Mouse (Mus musculus): ENCODE results near the gene Gm45062.
A peak's percentile ranks its signal among the peaks of the same experiment; 100 is the strongest.

Gene Gm45062

GRCm38 (mm10) chr6:8259004-8259666 lies at the start of gene Gm45062, which contains the start of the genes Rpa3 and Umad1:
Gene Gm45062, plus strand, starts transcription at chr6:8259450.
Gene Rpa3, minus strand, starts transcription at chr6:8259173.
Gene Umad1, plus strand, starts transcription at chr6:8259288.
- peak; percentile 98 for DNase-seq (ENCODE audit: low read depth)

- no peak for DNase-seq (ENCODE audit: low read depth)
Observed at GRCm38 (mm10) chr6:8209866-8210186, 49.4 kb upstream of the Gm45062 start.

GRCm38 (mm10) chr6:8210661-8211060 lies 48.6 kb upstream of the Gm45062 start:
- DNase-seq (ENCODE audit: low read depth): peak; percentile 28

- no peak for DNase-seq (ENCODE audit: low read depth)
Observed at GRCm38 (mm10) chr6:8227035-8227434, 32.2 kb upstream of the Gm45062 start.

- no peak for DNase-seq (ENCODE audit: low read depth)
Observed at GRCm38 (mm10) chr6:8228596-8228995, 30.7 kb upstream of the Gm45062 start.

- DNase-seq (ENCODE audit: low read depth): peak; percentile 55
Observed at GRCm38 (mm10) chr6:8258316-8258715, 934 bp upstream of the Gm45062 start.

- DNase-seq (ENCODE audit: low read depth): no peak
Observed at GRCm38 (mm10) chr6:8259667-8260044, 406 bp downstream of the Gm45062 start.

GRCm38 (mm10) chr6:8271047-8271446 lies 11.8 kb downstream of the Gm45062 start:
- no peak for DNase-seq (ENCODE audit: low read depth)

- peak; percentile 75 for DNase-seq (ENCODE audit: low read depth)
Observed at GRCm38 (mm10) chr6:8274387-8275054, 15.3 kb downstream of the Gm45062 start.

- DNase-seq (ENCODE audit: low read depth): peak; percentile 86
Observed at GRCm38 (mm10) chr6:8275098-8275497, 15.8 kb downstream of the Gm45062 start.

- DNase-seq (ENCODE audit: low read depth): no peak
Observed at GRCm38 (mm10) chr6:8276431-8276830, 17.2 kb downstream of the Gm45062 start.

- DNase-seq (ENCODE audit: low read depth): peak; percentile 40
Observed at GRCm38 (mm10) chr6:8278426-8279002, 19.3 kb downstream of the Gm45062 start.

GRCm38 (mm10) chr6:8283255-8283654 lies 24.0 kb downstream of the Gm45062 start:
- no peak for DNase-seq (ENCODE audit: low read depth)

GRCm38 (mm10) chr6:8285401-8285960 lies 26.2 kb downstream of the Gm45062 start:
- DNase-seq (ENCODE audit: low read depth): no peak

GRCm38 (mm10) chr6:8286146-8286545 lies 26.9 kb downstream of the Gm45062 start:
- DNase-seq (ENCODE audit: low read depth): peak; percentile 52

- no peak for DNase-seq (ENCODE audit: low read depth)
Observed at GRCm38 (mm10) chr6:8288755-8289580, 29.7 kb downstream of the Gm45062 start.

GRCm38 (mm10) chr6:8294048-8294784 lies 35.0 kb downstream of the Gm45062 start:
- no peak for DNase-seq (ENCODE audit: low read depth)

- peak; percentile 74 for DNase-seq (ENCODE audit: low read depth)
Observed at GRCm38 (mm10) chr6:8299066-8299863, 40.0 kb downstream of the Gm45062 start.

GRCm38 (mm10) chr6:8307878-8308775 lies 48.9 kb downstream of the Gm45062 start:
- DNase-seq (ENCODE audit: low read depth): no peak

GRCm38 (mm10) chr6:8312554-8312953 lies 53.3 kb downstream of the Gm45062 start:
- no peak for DNase-seq (ENCODE audit: low read depth)
